Mouse (Mus musculus) MEL (cell line): Measurements from ENCODE around the gene Gm11060.

Experiments used
- CTCF ChIP-seq, 3 experiments: IDR thresholded peaks in 2 of 3; conservative IDR thresholded peaks in 1 of 3; 2 replicates each; pipeline ENCODE4 v1.5.1; 2011 to 2012; ENCODE audit warnings: low read length in 3 of 3, low read depth in 2 of 3, mild to moderate bottlenecking in 2 of 3, improper control_type of control experiment in 1 of 3, inconsistent platforms in 1 of 3, mixed read lengths in 1 of 3, moderate library complexity in 1 of 3; ENCODE audit not compliant: control insufficient read depth in 1 of 3, insufficient read depth in 1 of 3, poor library complexity in 1 of 3, severe bottlenecking in 1 of 3
- ETS1 ChIP-seq: IDR thresholded peaks from 2 replicates; pipeline ENCODE4 v1.6.1; 2012; ENCODE audit warnings: low read depth, mild to moderate bottlenecking, inconsistent platforms, low read length, improper control_type of control experiment, moderate library complexity
- GATA1 ChIP-seq: IDR thresholded peaks from 2 replicates; pipeline ENCODE4 v1.6.1; 2011; ENCODE audit warnings: low read depth, low read length, improper control_type of control experiment
- POLR2A ChIP-seq, 2 experiments: IDR thresholded peaks; 2 replicates each; pipeline ENCODE4 v1.6.1; 2011 to 2012; ENCODE audit warnings: low read length in 2 of 2, mild to moderate bottlenecking in 2 of 2, control low read depth in 1 of 2, improper control_type of control experiment in 1 of 2, low read depth in 1 of 2, moderate library complexity in 1 of 2; ENCODE audit not compliant: control insufficient read depth in 1 of 2, insufficient read depth in 1 of 2, poor library complexity in 1 of 2
- POLR2AphosphoS5 ChIP-seq: IDR thresholded peaks from 2 replicates; pipeline ENCODE4 v1.6.1; 2012; ENCODE audit warnings: low read depth, borderline replicate concordance, mild to moderate bottlenecking, inconsistent platforms, low read length, moderate library complexity, mixed read lengths
- USF1 ChIP-seq: IDR thresholded peaks from 2 replicates; pipeline ENCODE4 v1.6.1; 2014; ENCODE audit warnings: low read depth, mild to moderate bottlenecking, inconsistent platforms, low read length, improper control_type of control experiment, moderate library complexity
- ZKSCAN1 ChIP-seq: IDR thresholded peaks from 2 replicates; pipeline ENCODE4 v1.6.1; 2012; ENCODE audit warnings: low read depth, mild to moderate bottlenecking, inconsistent platforms, low read length, improper control_type of control experiment, moderate library complexity

- TF ChIP-seq CTCF (IDR thresholded peaks at IDR 0.05 in 2 of 3, conservative IDR thresholded peaks at IDR 0.05 in 1 of 3; ENCODE audit: control insufficient read depth in 1 of 3, insufficient read depth in 1 of 3, low read depth in 2 of 3, low read length in 3 of 3, poor library complexity in 1 of 3, severe bottlenecking in 1 of 3) (no peak), POLR2A (IDR thresholded peaks at IDR 0.05; ENCODE audit: control insufficient read depth in 1 of 2, insufficient read depth in 1 of 2, low read depth in 1 of 2, low read length in 2 of 2, poor library complexity in 1 of 2) (no peak), USF1 (no peak), GATA1 (no peak), POLR2AphosphoS5 (no peak), ZKSCAN1 (no peak), ETS1 (no peak)
Observed at GRCm38 (mm10) chr2:105126691-105127530, 35.1 kb downstream of the Gm11060 start.
